Mouse (Mus musculus) embryonic facial prominence, embryonic 12.5 days (tissue): ENCODE data around the gene Scimp. TPM values are rescaled to one million over a fixed set of nuclear protein-coding genes. Genes with fewer than 3 reads are reported as not detected.

Source experiments
- ATAC-seq: fragments of 200-750 bp; cut with Nextera tagmentation; 2 replicates; pipeline ENCODE4 v1.8.0; 2017; ENCODE audit not compliant: insufficient number of reproducible peaks, insufficient read depth, low FRiP score, low TSS enrichment
- H3K27ac ChIP-seq: fragments of 300-500 bp; sonication (generic); 2 replicates; pipeline ENCODE4 v1.5.1; 2016; ENCODE audit warnings: mild to moderate bottlenecking
- H3K27me3 ChIP-seq: fragments of 300-500 bp; sonication (generic); 2 replicates; pipeline ENCODE4 v1.6.1; 2016; ENCODE audit warnings: mild to moderate bottlenecking, moderate library complexity
- H3K36me3 ChIP-seq: fragments of 300-500 bp; sonication (generic); 2 replicates; pipeline ENCODE4 v1.6.1; 2016; ENCODE audit warnings: mild to moderate bottlenecking
- H3K4me1 ChIP-seq: fragments of 300-500 bp; sonication (generic); 2 replicates; pipeline ENCODE4 v1.6.1; 2016
- H3K4me2 ChIP-seq: fragments of 300-500 bp; sonication (generic); replicated peaks from 2 replicates; pipeline ENCODE4 v1.6.1; 2016; ENCODE audit warnings: mild to moderate bottlenecking, moderate library complexity
- H3K4me3 ChIP-seq: fragments of 300-500 bp; sonication (generic); 2 replicates; pipeline ENCODE4 v1.5.1; 2016; ENCODE audit warnings: mild to moderate bottlenecking
- H3K9ac ChIP-seq: fragments of 300-500 bp; sonication (generic); 2 replicates; pipeline ENCODE4 v1.6.1; 2016; ENCODE audit warnings: mild to moderate bottlenecking, moderate library complexity
- H3K9me3 ChIP-seq: fragments of 300-500 bp; sonication (generic); 2 replicates; pipeline ENCODE4 v1.6.1; 2016; ENCODE audit warnings: mild to moderate bottlenecking, moderate library complexity
- WGBS: fragments of 180-500 bp; shearing (Covaris S2); methylation state at CpG from one replicate; pipeline ENCODE4 v1.1.7; 2016; 5-methylcytosine and 5-hydroxymethylcytosine counted together
- polyA plus RNA-seq: library from polyadenylated mRNA; unstranded; fragments of >200 nt; fragmentation: Nextera tagmentation; extraction: Ambion mirVana; gene quantifications from 2 replicates; pipeline ENCODE4 v1.2.1, GENCODE M21; 2016

Gene Scimp
- polyA plus RNA-seq, 1 experiment from 2014 or later = not detected

- WGBS = 20% methylated on average over 1 of the region's 1 CpGs
- no peak for ATAC-seq
- no peaks in the 10 kb centered on the region for H3K4me1 ChIP-seq
- no peaks in the 10 kb centered on the region for H3K27me3 ChIP-seq
- H3K4me2 ChIP-seq = no peak overlapping the region
- H3K4me3 ChIP-seq = no peak overlapping the region
- no peaks in the 10 kb centered on the region for H3K9me3 ChIP-seq
- no peak overlapping the region for H3K9ac ChIP-seq
- no peak overlapping the region for H3K27ac ChIP-seq
- no peaks in the 10 kb centered on the region for H3K36me3 ChIP-seq
These were observed 3.4 kb downstream of the Scimp start for GRCm38 (mm10) chr11:70809011-70809410.

- Histone ChIP-seq H3K9ac (no peak overlapping the region), H3K27me3 (no peaks in the 10 kb centered on the region), H3K36me3 (no peaks in the 10 kb centered on the region)
These were observed 4.3 kb downstream of the Scimp start for GRCm38 (mm10) chr11:70808101-70808500.

DNA sequence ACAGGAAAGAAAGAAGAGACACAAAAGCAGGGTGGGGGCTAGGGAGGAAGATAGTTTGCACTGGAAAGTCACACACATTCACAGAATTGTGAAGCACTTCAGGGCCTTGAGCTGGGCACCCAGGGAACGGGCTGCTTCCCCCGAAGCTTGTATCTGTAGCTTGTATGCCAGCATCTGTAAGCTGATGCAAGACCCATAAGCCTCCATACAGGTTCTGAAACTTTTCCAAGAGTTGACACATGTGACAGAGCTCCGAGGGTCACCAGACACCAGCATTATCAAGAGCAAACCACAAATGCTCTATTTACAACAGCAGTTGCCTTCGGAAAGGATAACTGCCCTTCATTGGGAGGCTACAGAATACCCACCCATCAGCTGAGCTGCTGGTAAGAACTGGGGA lies 4.8 kb downstream of the Scimp start:
- no peaks in the 10 kb centered on the region for H3K9me3 ChIP-seq
- no peak overlapping the region for H3K27ac ChIP-seq
- H3K27me3 ChIP-seq = no peaks in the 10 kb centered on the region
- 87% methylated on average over 4 of the region's 4 CpGs for WGBS
- H3K36me3 ChIP-seq = no peaks in the 10 kb centered on the region
- no peak for ATAC-seq
- no peak overlapping the region for H3K4me2 ChIP-seq
- no peaks in the 10 kb centered on the region for H3K4me1 ChIP-seq
- no peak overlapping the region for H3K4me3 ChIP-seq
- H3K9ac ChIP-seq = no peak overlapping the region

More at GRCm38 (mm10) chr11:70808101-70808500, 4.3 kb downstream of the Scimp start:
- no peaks in the 10 kb centered on the region for H3K4me1 ChIP-seq
- H3K4me2 ChIP-seq = no peak overlapping the region
- H3K4me3 ChIP-seq = no peak overlapping the region
- WGBS = 67% methylated on average over 3 of the region's 3 CpGs
- ATAC-seq = no peak
- H3K9me3 ChIP-seq = no peaks in the 10 kb centered on the region
- H3K27ac ChIP-seq = no peak overlapping the region

GRCm38 (mm10) chr11:70806697-70807096 lies 5.7 kb downstream of the Scimp start:
- 85% methylated on average over 4 of the region's 4 CpGs for WGBS
- no peak overlapping the region for H3K4me3 ChIP-seq
- no peak overlapping the region for H3K27ac ChIP-seq
- H3K36me3 ChIP-seq = no peaks in the 10 kb centered on the region
- H3K9me3 ChIP-seq = no peaks in the 10 kb centered on the region
- no peak for ATAC-seq
- no peaks in the 10 kb centered on the region for H3K27me3 ChIP-seq
- H3K9ac ChIP-seq = no peak overlapping the region
- H3K4me2 ChIP-seq = no peak overlapping the region
- no peaks in the 10 kb centered on the region for H3K4me1 ChIP-seq

GRCm38 (mm10) chr11:70805641-70806175 lies 6.7 kb downstream of the Scimp start:
- H3K4me1 ChIP-seq = no peaks in the 10 kb centered on the region
- no peaks in the 10 kb centered on the region for H3K9me3 ChIP-seq
- no peak overlapping the region for H3K27ac ChIP-seq
- H3K4me3 ChIP-seq = no peak overlapping the region
- H3K9ac ChIP-seq = no peak overlapping the region
- H3K4me2 ChIP-seq = no peak overlapping the region
- 76% methylated on average over 8 of the region's 8 CpGs for WGBS
- no peaks in the 10 kb centered on the region for H3K36me3 ChIP-seq
- no peaks in the 10 kb centered on the region for H3K27me3 ChIP-seq
- ATAC-seq = no peak

DNA sequence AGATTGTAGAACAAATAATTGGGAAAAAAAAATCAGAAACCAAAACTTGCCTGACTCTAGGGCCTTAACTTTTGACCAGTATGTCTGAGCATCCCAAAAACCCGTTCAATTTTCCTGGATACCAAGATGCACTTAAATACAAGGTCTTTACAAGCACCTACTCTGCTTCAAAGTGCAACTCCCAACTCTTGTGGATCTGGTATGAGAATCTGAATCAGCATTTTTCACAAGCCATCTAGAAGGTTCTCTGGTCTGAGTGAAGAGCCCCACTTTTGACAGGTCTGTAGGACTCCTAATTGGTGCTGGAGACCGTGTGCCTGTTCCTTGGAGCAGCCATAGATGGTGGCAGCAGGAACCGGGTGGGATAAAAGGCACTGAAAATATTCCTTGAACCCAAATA lies 8.0 kb downstream of the Scimp start:
- H3K4me3 ChIP-seq = no peak overlapping the region
- 78% methylated on average over 3 of the region's 3 CpGs for WGBS
- H3K27me3 ChIP-seq = no peaks in the 10 kb centered on the region
- no peak for ATAC-seq
- H3K4me2 ChIP-seq = no peak overlapping the region
- H3K9ac ChIP-seq = no peak overlapping the region
- H3K36me3 ChIP-seq = no peaks in the 10 kb centered on the region
- no peaks in the 10 kb centered on the region for H3K9me3 ChIP-seq
- H3K27ac ChIP-seq = no peak overlapping the region
- no peaks in the 10 kb centered on the region for H3K4me1 ChIP-seq

DNA sequence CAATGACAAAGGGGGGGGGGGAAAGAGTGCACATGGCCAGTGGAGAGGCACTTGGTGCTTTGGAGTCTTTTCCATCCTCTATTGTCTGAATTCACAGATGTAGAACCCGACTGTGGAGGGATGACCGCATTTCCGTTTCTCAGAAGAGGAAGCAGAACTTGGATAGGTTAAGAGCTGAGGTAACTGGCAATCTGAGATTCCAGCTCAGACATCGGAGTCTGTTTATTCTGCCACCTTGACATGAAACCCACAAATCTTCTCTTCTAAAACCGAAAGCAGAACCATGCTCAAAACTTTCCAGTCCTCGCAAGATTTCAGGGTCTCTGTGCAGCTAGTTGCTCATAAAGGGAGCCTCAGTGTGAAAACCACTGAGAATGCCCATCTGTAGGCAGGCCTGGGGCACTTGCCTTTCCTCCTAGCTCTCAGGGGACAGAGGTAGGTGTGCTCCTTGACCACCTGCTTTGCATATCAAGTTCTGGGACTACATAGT lies 8.6 kb downstream of the Scimp start:
- H3K4me1 ChIP-seq = no peaks in the 10 kb centered on the region
- H3K4me2 ChIP-seq = no peak overlapping the region
- no peaks in the 10 kb centered on the region for H3K36me3 ChIP-seq
- no peak overlapping the region for H3K9ac ChIP-seq
- H3K4me3 ChIP-seq = no peak overlapping the region
- H3K9me3 ChIP-seq = no peaks in the 10 kb centered on the region
- no peak for ATAC-seq
- no peaks in the 10 kb centered on the region for H3K27me3 ChIP-seq
- H3K27ac ChIP-seq = no peak overlapping the region
- WGBS = 75% methylated on average over 6 of the region's 6 CpGs

DNA sequence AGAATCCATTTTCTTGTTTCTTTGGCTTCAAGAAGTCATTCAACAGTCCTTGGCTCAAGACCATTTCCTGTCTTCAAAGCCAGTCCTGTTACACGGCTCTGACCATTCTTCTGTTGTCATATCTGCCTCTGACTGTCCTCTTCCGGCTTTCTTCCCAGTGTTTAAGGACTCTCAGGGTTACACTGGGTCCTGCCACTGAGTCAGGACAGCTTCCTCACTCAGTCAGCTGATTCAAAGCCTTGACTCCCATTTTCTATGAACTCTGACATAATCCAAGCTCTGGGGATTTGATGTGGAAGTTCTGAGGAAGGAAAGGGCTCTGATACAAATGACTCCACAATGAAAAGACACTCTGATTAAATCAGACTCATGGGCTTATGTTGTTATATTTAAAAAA lies 9.5 kb downstream of the Scimp start:
- ATAC-seq = no peak
- Histone ChIP-seq H3K9me3 (no peaks in the 10 kb centered on the region), H3K36me3 (no peaks in the 10 kb centered on the region), H3K27ac (no peak overlapping the region), H3K4me3 (no peak overlapping the region), H3K27me3 (no peaks in the 10 kb centered on the region), H3K4me1 (no peaks in the 10 kb centered on the region), H3K9ac (no peak overlapping the region), H3K4me2 (no peak overlapping the region)
- 76% methylated on average over 2 of the region's 2 CpGs for whole genome bisulfite sequencing

GRCm38 (mm10) chr11:70802208-70802864 lies 10.1 kb downstream of the Scimp start:
- H3K4me1 ChIP-seq = no peaks in the 10 kb centered on the region
- no peak overlapping the region for H3K27ac ChIP-seq
- no peak for ATAC-seq
- no peaks in the 10 kb centered on the region for H3K9me3 ChIP-seq
- H3K4me3 ChIP-seq = no peak overlapping the region
- H3K27me3 ChIP-seq = no peaks in the 10 kb centered on the region
- H3K36me3 ChIP-seq = no peaks in the 10 kb centered on the region
- H3K4me2 ChIP-seq = no peak overlapping the region
- 91% methylated on average over 2 of the region's 2 CpGs for WGBS
- no peak overlapping the region for H3K9ac ChIP-seq

DNA sequence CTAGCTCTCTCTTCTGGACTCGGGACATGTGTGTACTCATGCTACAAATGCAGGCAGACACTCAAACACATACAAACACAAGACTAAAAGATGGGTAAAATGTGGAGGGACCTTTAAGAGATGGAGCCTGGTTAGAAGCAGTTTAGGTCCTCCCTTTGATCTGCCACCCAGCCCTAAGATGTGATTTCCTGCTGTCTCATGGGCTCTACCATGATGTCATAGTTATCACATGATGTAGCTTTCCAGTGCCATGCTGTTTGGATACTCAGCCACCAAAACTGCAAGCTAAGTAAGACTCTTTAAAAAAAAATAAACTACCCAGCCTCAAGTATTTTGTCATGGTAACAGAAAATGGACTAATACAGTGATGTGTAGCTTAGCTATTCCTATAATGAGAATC lies 20.0 kb downstream of the Scimp start:
- no peaks in the 10 kb centered on the region for H3K4me1 ChIP-seq
- no peak overlapping the region for H3K9ac ChIP-seq
- WGBS = 86% methylated on average over 1 of the region's 1 CpGs
- no peak overlapping the region for H3K4me3 ChIP-seq
- ATAC-seq = no peak
- no peaks in the 10 kb centered on the region for H3K27me3 ChIP-seq
- no peaks in the 10 kb centered on the region for H3K9me3 ChIP-seq
- H3K27ac ChIP-seq = no peak overlapping the region
- H3K4me2 ChIP-seq = no peak overlapping the region
- no peaks in the 10 kb centered on the region for H3K36me3 ChIP-seq

DNA sequence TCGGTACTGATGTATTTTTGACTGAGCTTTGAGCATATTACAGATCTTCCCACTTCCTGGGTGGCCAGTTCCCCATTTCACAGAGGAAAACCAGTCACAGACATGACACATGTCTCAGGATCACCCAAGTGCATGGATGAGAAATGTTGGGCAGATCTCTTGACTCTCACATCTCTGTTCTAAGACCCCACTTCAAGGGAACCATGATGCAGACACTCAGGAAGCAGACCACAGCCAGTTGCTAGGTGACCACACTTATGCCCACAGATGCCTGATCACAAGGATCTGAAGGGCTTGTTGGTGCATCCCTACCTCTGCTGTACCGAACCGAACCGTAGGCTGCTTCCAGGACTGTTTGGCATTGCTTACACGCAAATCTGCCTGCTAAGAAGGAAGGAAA lies 20.7 kb downstream of the Scimp start:
- H3K9me3 ChIP-seq = no peaks in the 10 kb centered on the region

DNA sequence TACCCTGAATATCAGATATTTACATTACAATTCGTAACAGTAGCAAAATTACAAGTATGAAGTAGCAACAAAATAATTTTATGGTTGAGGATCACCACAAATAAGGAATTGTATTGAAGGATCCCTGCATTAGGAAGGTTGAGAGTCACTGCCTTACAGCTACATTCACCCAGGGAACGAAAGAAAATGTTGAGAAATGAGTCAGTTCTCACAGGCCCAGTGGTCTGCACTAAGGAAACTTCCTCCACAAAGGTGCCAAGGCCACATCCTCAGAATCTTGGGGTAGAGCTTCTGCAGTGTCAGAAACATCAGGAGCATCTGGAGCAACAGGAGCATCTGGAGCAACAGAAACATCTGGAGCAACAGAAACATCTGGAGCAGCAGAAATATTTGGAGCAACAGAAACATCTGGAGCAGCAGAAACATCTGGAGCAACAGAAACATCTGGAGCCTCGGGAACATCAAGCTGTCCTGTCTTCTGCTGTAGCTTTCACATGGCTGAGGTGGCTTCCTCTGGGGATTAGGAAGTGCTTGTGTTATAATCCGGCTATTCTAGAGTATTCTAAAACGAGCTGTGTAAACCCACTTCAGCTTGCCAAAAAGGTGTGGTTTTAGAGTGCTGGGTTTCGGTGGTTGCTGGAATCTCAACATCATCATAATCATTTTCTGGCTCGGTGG lies 21.4 kb downstream of the Scimp start:
- Histone ChIP-seq H3K4me3 (no peak overlapping the region), H3K9me3 (no peaks in the 10 kb centered on the region)
- no peak for ATAC-seq

More for the DNA sequence above, 20.7 kb downstream of the Scimp start:
- H3K4me2 ChIP-seq = no peak overlapping the region
- no peaks in the 10 kb centered on the region for H3K27me3 ChIP-seq
- no peak overlapping the region for H3K9ac ChIP-seq
- H3K4me3 ChIP-seq = no peak overlapping the region
- no peaks in the 10 kb centered on the region for H3K36me3 ChIP-seq
- no peaks in the 10 kb centered on the region for H3K4me1 ChIP-seq
- ATAC-seq = no peak
- H3K27ac ChIP-seq = no peak overlapping the region
- 92% methylated on average over 5 of the region's 5 CpGs for WGBS

More for the DNA sequence above, 21.4 kb downstream of the Scimp start:
- no peaks in the 10 kb centered on the region for H3K27me3 ChIP-seq
- no peaks in the 10 kb centered on the region for H3K4me1 ChIP-seq
- H3K27ac ChIP-seq = no peak overlapping the region
- no peak overlapping the region for H3K9ac ChIP-seq
- 72% methylated on average over 7 of the region's 7 CpGs for WGBS
- H3K4me2 ChIP-seq = no peak overlapping the region
- no peaks in the 10 kb centered on the region for H3K36me3 ChIP-seq
